In genomic region chr5:129909147-129909546, GRCm38 (mm10) we compare ENCODE assay signal across 8 mouse cellular contexts. TPM values are rescaled to one million over a fixed set of nuclear protein-coding genes. Genes with fewer than 3 reads are reported as not detected.
DNase-seq lines count a peak whose midpoint lies in the region; ATAC-seq and TF ChIP-seq lines count a peak whose summit lies in the region.

No protein-coding gene starts in this region.

- intact Hi-C loops in gastrocnemius, adult 2 months (cut with DNase I) = loop anchor here (5.0 kb wide), 1 partner anchor 93 kb away; the partner anchor contains the start of gene Gusb

- H3K36me3 ChIP-seq in C2C12 (ENCODE audit: control insufficient read depth, insufficient read depth) = no peaks in the 10 kb centered on the region
- H3K36me3 ChIP-seq in forebrain, embryonic 14.5 days (ENCODE audit: control insufficient read depth, insufficient read depth, low read length) = 0 out of 2 replicates have a peak, but pooled peaks cover under 1% of the 10 kb centered on the region
- H3K36me3 ChIP-seq in liver, embryonic 12.5 days = no peaks in the 10 kb centered on the region

- H3K4me2 ChIP-seq in forebrain, embryonic 14.5 days (ENCODE audit: low read length) = peak overlapping the region; percentile 85
- peak overlapping the region; percentile 95 for H3K4me2 ChIP-seq in liver, embryonic 12.5 days

- ATAC-seq in forebrain, embryonic 14.5 days = no peak
- ATAC-seq in liver, embryonic 12.5 days = no peak

- peak overlapping the region; percentile 81 for H3K4me3 ChIP-seq in gastrocnemius, adult 2 months
- peak overlapping the region; percentile 37 for H3K4me3 ChIP-seq in C2C12 (ENCODE audit: insufficient read depth, poor library complexity, severe bottlenecking)
- peak overlapping the region; percentile 77 for H3K4me3 ChIP-seq in forebrain, embryonic 14.5 days (ENCODE audit: low read depth, low read length)
- peak overlapping the region; percentile 63 for H3K4me3 ChIP-seq in liver, embryonic 12.5 days

- WGBS in forebrain, embryonic 14.5 days = 73% methylated on average over 9 of the region's 9 CpGs
- WGBS in liver, embryonic 12.5 days (ENCODE audit: insufficient replicate concordance) = 59% methylated on average over 9 of the region's 9 CpGs

- no peaks in the 10 kb centered on the region; the same call in 1 of the 2 replicates for H3K4me1 ChIP-seq in forebrain, embryonic 14.5 days (ENCODE audit: control insufficient read depth, insufficient read depth, low read length)
- peaks cover 21% of the 10 kb centered on the region for H3K4me1 ChIP-seq in liver, embryonic 12.5 days

- no peaks in the 10 kb centered on the region for H3K79me2 ChIP-seq in C2C12 (ENCODE audit: control insufficient read depth, insufficient read depth)

- H3K79me3 ChIP-seq in C2C12 (ENCODE audit: low read depth) = no peaks in the 10 kb centered on the region

- no peaks in the 10 kb centered on the region for H3K27me3 ChIP-seq in C2C12 (ENCODE audit: control insufficient read depth, insufficient read depth, insufficient read length)
- H3K27me3 ChIP-seq in forebrain, embryonic 14.5 days (replicated peaks; ENCODE audit: control insufficient read depth, insufficient read depth, low read length) = no peaks in the 10 kb centered on the region
- peaks cover 17% of the 10 kb centered on the region; the same call in 1 of the 2 replicates for H3K27me3 ChIP-seq in liver, embryonic 12.5 days (replicated peaks)

- no peak for DNase-seq in gastrocnemius, adult 2 months
- no peak for DNase-seq in gastrocnemius, adult 18-20 months (ENCODE audit: low spot score)
- DNase-seq in forebrain, embryonic 14.5 days (ENCODE audit: low spot score) = no peak
- DNase-seq in right cerebral cortex, postnatal 10 days (ENCODE audit: low spot score in 2 of 2) = no peak
- DNase-seq in ovary, postnatal 10 days (ENCODE audit: low spot score) = no peak
- no peak for DNase-seq in cerebellum, adult 9-10 months

- H3K27ac ChIP-seq in gastrocnemius, adult 2 months = peak overlapping the region; percentile 94
- H3K27ac ChIP-seq in forebrain, embryonic 14.5 days (ENCODE audit: low read depth, low read length) = no peak overlapping the region
- no peak overlapping the region for H3K27ac ChIP-seq in liver, embryonic 12.5 days

- peak overlapping the region; percentile 90 for H3K9ac ChIP-seq in forebrain, embryonic 14.5 days (ENCODE audit: low read length)
- peak overlapping the region; percentile 73; the same call in 1 of the 2 replicates for H3K9ac ChIP-seq in liver, embryonic 12.5 days

- TF ChIP-seq CTCF in gastrocnemius, adult 2 months (IDR thresholded peaks at IDR 0.05) = no peak
- TF ChIP-seq CTCF in C2C12 (IDR thresholded peaks at IDR 0.05; ENCODE audit: control insufficient read depth, insufficient read depth, insufficient read length) = no peak

- H3K9me3 ChIP-seq in forebrain, embryonic 14.5 days (replicated peaks; ENCODE audit: control insufficient read depth, low read length) = no peaks in the 10 kb centered on the region
- H3K9me3 ChIP-seq in liver, embryonic 12.5 days (replicated peaks) = no peaks in the 10 kb centered on the region

- no peak overlapping the region for H3ac ChIP-seq in C2C12 (ENCODE audit: control insufficient read depth, insufficient read length, low read depth)

TF ChIP-seq in C2C12, 6 proteins besides CTCF, POLR2A, EP300 and RAD21:
- TF ChIP-seq MYOG (IDR thresholded peaks at IDR 0.05; ENCODE audit: control insufficient read depth, extremely low read depth, insufficient read length) = no peak
- TF ChIP-seq USF1 (IDR thresholded peaks at IDR 0.05; ENCODE audit: low read depth) = no peak
- no peak for TF ChIP-seq MAX (IDR thresholded peaks at IDR 0.05)
- no peak for TF ChIP-seq FOSL1 (IDR thresholded peaks at IDR 0.05; ENCODE audit: insufficient read depth, low read length, poor library complexity, severe bottlenecking)
- no peak for TF ChIP-seq CEBPB (IDR thresholded peaks at IDR 0.05; ENCODE audit: low read depth)
- TF ChIP-seq MYOD1 (IDR thresholded peaks at IDR 0.05; ENCODE audit: control insufficient read depth, insufficient read length, low read depth) = no peak

RNA-seq across cellular contexts. Expression of gene Nupr1l, which starts 0.8 kb away (rescaled TPM):
- not detected for total RNA-seq in gastrocnemius, adult 2 months (2021)
- total RNA-seq in gastrocnemius, adult 18-20 months (2021) = under 1 TPM; 0.41 to 0.47 TPM
- polyA plus RNA-seq in C2C12 (2012; fragmentation: generic; extraction: Trizol) = 0.28 TPM
- polyA plus RNA-seq in forebrain, embryonic 14.5 days (2014; fragmentation: Nextera tagmentation; extraction: Ambion mirVana) = 3.8 and 5.6 TPM in 2 replicates
- 0.87 and 0.92 TPM in 2 replicates for polyA plus RNA-seq in liver, embryonic 12.5 days (2016; fragmentation: Nextera tagmentation; extraction: Ambion mirVana)

RNA-seq across cellular contexts. Expression of gene Phkg1, which starts 10.8 kb away (rescaled TPM):
- 100 to 1,000 TPM; 314 to 437 TPM for total RNA-seq in gastrocnemius, adult 2 months (2021)
- 100 to 1,000 TPM; 297 to 369 TPM for total RNA-seq in gastrocnemius, adult 18-20 months (2021)
- polyA plus RNA-seq in C2C12 (2012; fragmentation: generic; extraction: Trizol) = 0.15 TPM
- polyA plus RNA-seq in forebrain, embryonic 14.5 days (2014; fragmentation: Nextera tagmentation; extraction: Ambion mirVana) = 0.09 and 0.11 TPM in 2 replicates
- 0.23 TPM in 2 replicates for polyA plus RNA-seq in liver, embryonic 12.5 days (2016; fragmentation: Nextera tagmentation; extraction: Ambion mirVana)

RNA-seq across cellular contexts. Expression of gene Zbed5, which starts 13.6 kb away (rescaled TPM):
- total RNA-seq in gastrocnemius, adult 2 months (2021) = under 1 TPM; 0.20 to 0.45 TPM
- under 1 TPM; 0.32 to 0.64 TPM for total RNA-seq in gastrocnemius, adult 18-20 months (2021)
- polyA plus RNA-seq in C2C12 (2012; fragmentation: generic; extraction: Trizol) = 1.4 TPM
- polyA plus RNA-seq in forebrain, embryonic 14.5 days (2014; fragmentation: Nextera tagmentation; extraction: Ambion mirVana) = 14.9 and 22.3 TPM in 2 replicates
- polyA plus RNA-seq in liver, embryonic 12.5 days (2016; fragmentation: Nextera tagmentation; extraction: Ambion mirVana) = 1.7 and 1.8 TPM in 2 replicates

RNA-seq across cellular contexts. Expression of gene Chchd2, which starts 21.9 kb away (rescaled TPM):
- total RNA-seq in gastrocnemius, adult 2 months (2021) = 100 to 1,000 TPM; 604 to 698 TPM
- total RNA-seq in gastrocnemius, adult 18-20 months (2021) = 100 to 1,000 TPM; 609 to 675 TPM
- 856 TPM for polyA plus RNA-seq in C2C12 (2012; fragmentation: generic; extraction: Trizol)
- polyA plus RNA-seq in forebrain, embryonic 14.5 days (2014; fragmentation: Nextera tagmentation; extraction: Ambion mirVana) = 1,049 and 1,237 TPM in 2 replicates
- polyA plus RNA-seq in liver, embryonic 12.5 days (2016; fragmentation: Nextera tagmentation; extraction: Ambion mirVana) = 607 and 628 TPM in 2 replicates

RNA-seq across cellular contexts. Expression of gene Vkorc1l1, which starts 32.6 kb away (rescaled TPM):
- 10 to 100 TPM; 21.4 to 22.9 TPM for total RNA-seq in gastrocnemius, adult 2 months (2021)
- 10 to 100 TPM; 21.5 to 21.9 TPM for total RNA-seq in gastrocnemius, adult 18-20 months (2021)
- polyA plus RNA-seq in C2C12 (2012; fragmentation: generic; extraction: Trizol) = 16.5 TPM
- polyA plus RNA-seq in forebrain, embryonic 14.5 days (2014; fragmentation: Nextera tagmentation; extraction: Ambion mirVana) = 21.1 and 28.5 TPM in 2 replicates
- 29.8 and 31.2 TPM in 2 replicates for polyA plus RNA-seq in liver, embryonic 12.5 days (2016; fragmentation: Nextera tagmentation; extraction: Ambion mirVana)
